Mouse (Mus musculus): Measurements from ENCODE around the gene Ntrk2. TPM values are rescaled to one million over a fixed set of nuclear protein-coding genes. Genes with fewer than 3 reads are reported as not detected.

Ntrk2 gene
- polyA plus RNA-seq, 1 experiment from 2014 or later = 127 TPM

- Histone ChIP-seq H3K4me2 (peak overlapping the region; percentile 80), H3K36me3 (no peaks in the 10 kb centered on the region), H3K27me3 (no peaks in the 10 kb centered on the region), H3K4me3 (peak overlapping the region; percentile 77), H3K9ac (peak overlapping the region; percentile 99), H3K9me3 (no peaks in the 10 kb centered on the region), H3K27ac (replicated peaks) (peak overlapping the region; percentile 94), H3K4me1 (replicated peaks) (peaks cover 38% of the 10 kb centered on the region)
- peak; percentile 81 for ATAC-seq (ENCODE audit: low FRiP score, low read depth)
- WGBS = under 1% methylated on average over 49 of the region's 50 CpGs
Measured at GRCm38 (mm10) chr13:58807629-58808363, 1.4 kb downstream of the Ntrk2 start.

- ATAC-seq (ENCODE audit: low FRiP score, low read depth) = peak; percentile 7; the same call in 1 of the 2 replicates
- peaks cover 39% of the 10 kb centered on the region for H3K4me1 ChIP-seq (replicated peaks)
- H3K4me3 ChIP-seq = peak overlapping the region; percentile 77
Measured at GRCm38 (mm10) chr13:58808381-58808821, 2.0 kb downstream of the Ntrk2 start.

GRCm38 (mm10) chr13:58809930-58810329 lies 3.6 kb downstream of the Ntrk2 start:
- Histone ChIP-seq H3K9me3 (no peaks in the 10 kb centered on the region), H3K4me2 (peak overlapping the region; percentile 80), H3K4me3 (peak overlapping the region; percentile 77), H3K27me3 (no peaks in the 10 kb centered on the region), H3K4me1 (replicated peaks) (peaks cover 49% of the 10 kb centered on the region), H3K27ac (replicated peaks) (peak overlapping the region; percentile 73), H3K9ac (peak overlapping the region; percentile 99), H3K36me3 (0 out of 2 replicates have a peak, but pooled peaks cover 6% of the 10 kb centered on the region)
- WGBS = 41% methylated on average over 8 of the region's 8 CpGs
- ATAC-seq (ENCODE audit: low FRiP score, low read depth) = no peak

More at GRCm38 (mm10) chr13:58808381-58808821, 2.0 kb downstream of the Ntrk2 start:
- Histone ChIP-seq H3K27me3 (no peaks in the 10 kb centered on the region), H3K4me2 (peak overlapping the region; percentile 80), H3K27ac (replicated peaks) (peak overlapping the region; percentile 94), H3K9ac (peak overlapping the region; percentile 99), H3K9me3 (no peaks in the 10 kb centered on the region), H3K36me3 (no peaks in the 10 kb centered on the region)
- under 1% methylated on average over 32 of the region's 32 CpGs for WGBS

GRCm38 (mm10) chr13:58824752-58825151 lies 18.4 kb downstream of the Ntrk2 start:
- 67% methylated on average over 7 of the region's 7 CpGs for WGBS
- no peaks in the 10 kb centered on the region for H3K9me3 ChIP-seq
- no peaks in the 10 kb centered on the region for H3K27me3 ChIP-seq
- H3K4me2 ChIP-seq = no peak overlapping the region
- H3K36me3 ChIP-seq = peaks cover 7% of the 10 kb centered on the region; the same call in 1 of the 2 replicates
- peaks cover 21% of the 10 kb centered on the region for H3K4me1 ChIP-seq (replicated peaks)
- no peak overlapping the region for H3K4me3 ChIP-seq
- no peak for ATAC-seq (ENCODE audit: low FRiP score, low read depth)
- no peak overlapping the region for H3K9ac ChIP-seq
- H3K27ac ChIP-seq (replicated peaks) = no peak overlapping the region

GRCm38 (mm10) chr13:58826356-58827197 lies 20.2 kb downstream of the Ntrk2 start:
- no peak overlapping the region for H3K9ac ChIP-seq
- no peak overlapping the region for H3K4me2 ChIP-seq
- 0 out of 2 replicates have a peak, but pooled peaks cover 5% of the 10 kb centered on the region for H3K36me3 ChIP-seq
- H3K27ac ChIP-seq (replicated peaks) = 0 out of 2 replicates have a peak overlapping the region, but pooled peaks have one; percentile 3
- no peaks in the 10 kb centered on the region for H3K27me3 ChIP-seq
- 50% methylated on average over 14 of the region's 14 CpGs for WGBS
- no peaks in the 10 kb centered on the region for H3K9me3 ChIP-seq
- H3K4me1 ChIP-seq (replicated peaks) = peaks cover 22% of the 10 kb centered on the region
- ATAC-seq (ENCODE audit: low FRiP score, low read depth) = no peak
- H3K4me3 ChIP-seq = no peak overlapping the region

GRCm38 (mm10) chr13:58831999-58832398 lies 25.6 kb downstream of the Ntrk2 start:
- no peaks in the 10 kb centered on the region for H3K9me3 ChIP-seq
- H3K9ac ChIP-seq = no peak overlapping the region
- no peaks in the 10 kb centered on the region for H3K27me3 ChIP-seq
- H3K36me3 ChIP-seq = 0 out of 2 replicates have a peak, but pooled peaks cover 4% of the 10 kb centered on the region
- 41% methylated on average over 4 of the region's 4 CpGs for WGBS
- H3K4me1 ChIP-seq (replicated peaks) = peaks cover 21% of the 10 kb centered on the region
- peak overlapping the region; percentile 30 for H3K27ac ChIP-seq (replicated peaks)
- no peak for ATAC-seq (ENCODE audit: low FRiP score, low read depth)
- H3K4me2 ChIP-seq = no peak overlapping the region
- H3K4me3 ChIP-seq = no peak overlapping the region

- Histone ChIP-seq H3K4me3 (no peak overlapping the region), H3K9me3 (no peaks in the 10 kb centered on the region)
- WGBS = 72% methylated on average over 4 of the region's 4 CpGs
Measured at GRCm38 (mm10) chr13:58834726-58835125, 28.4 kb downstream of the Ntrk2 start.

GRCm38 (mm10) chr13:58836891-58837290 lies 30.5 kb downstream of the Ntrk2 start:
- peaks cover 26% of the 10 kb centered on the region for H3K4me1 ChIP-seq (replicated peaks)
- H3K27ac ChIP-seq (replicated peaks) = no peak overlapping the region
- no peak for ATAC-seq (ENCODE audit: low FRiP score, low read depth)
- H3K27me3 ChIP-seq = no peaks in the 10 kb centered on the region
- H3K9me3 ChIP-seq = no peaks in the 10 kb centered on the region
- no peaks in the 10 kb centered on the region for H3K36me3 ChIP-seq
- H3K4me3 ChIP-seq = no peak overlapping the region
- H3K9ac ChIP-seq = no peak overlapping the region
- H3K4me2 ChIP-seq = no peak overlapping the region
- WGBS = 89% methylated on average over 1 of the region's 1 CpGs

More at GRCm38 (mm10) chr13:58834726-58835125, 28.4 kb downstream of the Ntrk2 start:
- peak overlapping the region; percentile 34; the same call in 1 of the 2 replicates for H3K27ac ChIP-seq (replicated peaks)
- H3K36me3 ChIP-seq = no peaks in the 10 kb centered on the region
- ATAC-seq (ENCODE audit: low FRiP score, low read depth) = no peak
- no peak overlapping the region for H3K9ac ChIP-seq
- no peaks in the 10 kb centered on the region for H3K27me3 ChIP-seq
- no peak overlapping the region for H3K4me2 ChIP-seq
- peaks cover 19% of the 10 kb centered on the region for H3K4me1 ChIP-seq (replicated peaks)

GRCm38 (mm10) chr13:58838110-58838509 lies 31.7 kb downstream of the Ntrk2 start:
- 83% methylated on average over 8 of the region's 8 CpGs for WGBS
- Histone ChIP-seq H3K36me3 (no peaks in the 10 kb centered on the region), H3K4me2 (no peak overlapping the region), H3K27me3 (no peaks in the 10 kb centered on the region), H3K4me1 (replicated peaks) (peaks cover 20% of the 10 kb centered on the region), H3K27ac (replicated peaks) (no peak overlapping the region), H3K4me3 (no peak overlapping the region), H3K9me3 (no peaks in the 10 kb centered on the region), H3K9ac (no peak overlapping the region)
- no peak for ATAC-seq (ENCODE audit: low FRiP score, low read depth)

- ATAC-seq (ENCODE audit: low FRiP score, low read depth) = peak; percentile 84; the same call in 1 of the 2 replicates
Measured at GRCm38 (mm10) chr13:58840731-58841359, 34.5 kb downstream of the Ntrk2 start.

GRCm38 (mm10) chr13:58843826-58844225 lies 37.5 kb downstream of the Ntrk2 start:
- Histone ChIP-seq H3K4me1 (replicated peaks) (peaks cover 20% of the 10 kb centered on the region), H3K4me3 (no peak overlapping the region), H3K27me3 (no peaks in the 10 kb centered on the region), H3K36me3 (peaks cover 21% of the 10 kb centered on the region), H3K9ac (no peak overlapping the region), H3K27ac (replicated peaks) (no peak overlapping the region), H3K9me3 (no peaks in the 10 kb centered on the region), H3K4me2 (no peak overlapping the region)
- WGBS = 87% methylated on average over 9 of the region's 9 CpGs
- no peak for ATAC-seq (ENCODE audit: low FRiP score, low read depth)

More at GRCm38 (mm10) chr13:58840731-58841359, 34.5 kb downstream of the Ntrk2 start:
- Histone ChIP-seq H3K9me3 (no peaks in the 10 kb centered on the region), H3K4me1 (replicated peaks) (peaks cover 20% of the 10 kb centered on the region), H3K4me3 (no peak overlapping the region), H3K27ac (replicated peaks) (0 out of 2 replicates have a peak overlapping the region, but pooled peaks have one; percentile 20), H3K4me2 (no peak overlapping the region), H3K9ac (no peak overlapping the region), H3K36me3 (0 out of 2 replicates have a peak, but pooled peaks cover 4% of the 10 kb centered on the region), H3K27me3 (no peaks in the 10 kb centered on the region)
- WGBS = 36% methylated on average over 6 of the region's 7 CpGs
